Mouse (Mus musculus): ENCODE data around the gene Hist1h4a.
A peak's percentile ranks its signal among the peaks of the same experiment; 100 is the strongest.
"Not testable (repeated sequence)": the region's sequence is repeated elsewhere in the genome, so short reads cannot be mapped to it uniquely, and the experiment has no call there.

Hist1h4a gene

GRCm38 (mm10) chr13:23740910-23741309 is 20.1 kb downstream of the Hist1h4a start:
- DNase-seq = no peak

- DNase-seq = peak; percentile 23
These were observed 20.7 kb downstream of the Hist1h4a start for GRCm38 (mm10) chr13:23740256-23740840.

GRCm38 (mm10) chr13:23739922-23740252 is 21.1 kb downstream of the Hist1h4a start:
- no peak for DNase-seq

DNA sequence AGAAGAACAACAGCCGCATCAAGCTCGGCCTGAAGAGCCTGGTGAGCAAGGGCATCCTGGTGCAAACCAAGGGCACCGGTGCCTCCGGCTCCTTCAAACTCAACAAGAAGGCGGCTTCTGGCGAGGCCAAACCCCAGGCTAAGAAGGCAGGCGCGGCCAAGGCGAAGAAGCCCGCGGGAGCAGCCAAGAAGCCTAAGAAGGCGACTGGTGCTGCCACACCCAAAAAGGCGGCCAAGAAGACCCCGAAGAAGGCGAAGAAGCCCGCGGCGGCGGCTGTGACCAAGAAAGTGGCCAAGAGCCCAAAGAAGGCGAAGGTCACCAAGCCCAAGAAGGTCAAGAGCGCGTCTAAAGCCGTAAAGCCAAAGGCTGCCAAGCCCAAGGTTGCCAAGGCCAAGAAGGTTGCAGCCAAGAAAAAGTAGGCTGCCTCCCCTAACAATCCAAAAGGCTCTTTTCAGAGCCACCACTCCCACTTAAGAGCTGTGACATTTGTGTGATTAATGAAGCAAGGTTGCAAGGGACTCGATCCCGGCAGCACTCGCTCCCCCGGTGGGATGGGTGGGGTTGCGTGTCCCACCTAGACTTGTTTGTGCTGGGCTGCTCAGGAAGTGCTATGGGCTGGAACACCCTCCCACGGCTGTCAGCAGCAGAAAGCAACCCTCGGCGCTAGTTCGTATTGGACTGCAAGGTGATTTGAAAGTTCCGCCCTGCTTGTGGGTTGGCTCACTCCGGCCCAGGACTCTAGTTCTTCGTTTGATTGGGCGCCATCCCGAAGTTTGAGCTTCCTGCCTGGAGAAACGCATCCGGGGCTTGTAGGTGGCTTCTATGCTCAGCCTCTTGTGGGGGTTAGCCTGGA is 21.7 kb downstream of the Hist1h4a start:
- DNase-seq = peak; percentile 93

DNA sequence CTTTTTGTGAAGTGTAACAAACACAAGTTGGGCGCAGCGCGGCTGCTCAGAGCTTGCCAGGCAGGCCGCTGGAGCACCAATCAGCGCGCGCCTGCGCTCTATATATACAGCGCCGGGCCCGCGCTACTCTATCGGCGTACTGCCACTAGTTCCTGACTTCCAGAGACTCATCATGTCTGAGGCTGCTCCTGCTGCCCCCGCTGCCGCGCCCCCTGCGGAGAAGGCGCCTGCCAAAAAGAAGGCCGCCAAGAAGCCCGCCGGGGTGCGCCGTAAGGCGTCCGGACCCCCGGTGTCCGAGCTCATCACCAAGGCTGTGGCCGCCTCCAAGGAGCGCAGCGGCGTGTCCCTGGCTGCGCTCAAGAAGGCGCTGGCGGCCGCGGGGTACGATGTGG is 22.4 kb downstream of the Hist1h4a start, which contains the start of gene Hist1h1c:
Gene Hist1h1c, plus strand, starts transcription at position 132 of the 392 bp plus-strand sequence.
- DNase-seq = peak; percentile 83

- peak; percentile 38 for DNase-seq
These were observed 23.0 kb downstream of the Hist1h4a start for GRCm38 (mm10) chr13:23738041-23738440.

GRCm38 (mm10) chr13:23737091-23737490 is 23.9 kb downstream of the Hist1h4a start:
- DNase-seq = peak; percentile 13

- DNase-seq = peak; percentile 61
These were observed 28.8 kb downstream of the Hist1h4a start for GRCm38 (mm10) chr13:23732156-23732804.

GRCm38 (mm10) chr13:23730479-23730878 is 30.6 kb downstream of the Hist1h4a start:
- DNase-seq = no peak

- DNase-seq = no peak
These were observed 31.3 kb downstream of the Hist1h4a start for GRCm38 (mm10) chr13:23729706-23730105.

GRCm38 (mm10) chr13:23729192-23729525 is 31.9 kb downstream of the Hist1h4a start:
- no peak for DNase-seq

GRCm38 (mm10) chr13:23728472-23729191 is 32.4 kb downstream of the Hist1h4a start:
- no peak for DNase-seq

GRCm38 (mm10) chr13:23725213-23725612 is 35.8 kb downstream of the Hist1h4a start:
- no peak for DNase-seq

DNA sequence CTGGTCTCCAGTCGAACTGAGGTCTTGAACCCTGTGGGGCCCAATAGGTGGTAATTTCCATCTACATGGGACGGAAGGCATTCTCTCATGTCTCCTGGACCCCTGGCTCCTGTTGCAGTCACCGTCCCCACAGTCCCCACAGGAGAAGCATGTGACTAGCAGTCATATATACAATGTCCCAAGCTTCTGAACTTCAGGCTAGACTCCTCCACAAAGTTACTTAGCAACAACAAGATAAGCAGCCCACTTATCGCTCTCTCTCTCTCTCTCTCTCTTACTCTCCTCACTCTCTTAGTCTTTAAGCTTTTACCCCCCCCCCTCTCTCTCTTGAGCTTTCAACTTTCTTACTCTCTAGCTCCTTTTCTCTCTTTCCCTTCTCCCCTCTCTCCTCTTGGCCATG is 36.8 kb downstream of the Hist1h4a start:
- DNase-seq = no peak

GRCm38 (mm10) chr13:23717593-23718245 is 43.3 kb downstream of the Hist1h4a start:
- not testable (repeated sequence) for DNase-seq

DNA sequence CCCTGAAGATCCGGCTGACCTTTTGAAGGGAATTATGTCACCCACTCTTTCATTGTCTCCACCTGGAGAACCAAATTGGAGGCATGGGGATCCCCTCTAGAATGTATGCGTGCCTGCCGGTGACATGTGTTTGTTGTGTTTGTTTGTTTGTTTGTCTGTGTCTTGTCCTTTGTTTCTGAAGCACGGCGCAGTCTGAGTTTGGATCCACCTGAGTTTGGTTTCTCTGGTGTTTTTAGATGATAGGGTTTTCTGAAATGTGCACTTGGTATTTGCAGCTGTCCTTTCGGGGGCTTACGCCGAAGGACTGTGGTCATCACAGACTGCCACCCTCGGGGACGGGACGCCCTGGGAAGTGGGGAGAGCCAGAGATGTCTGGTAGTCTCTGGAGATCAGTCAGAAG is 43.9 kb downstream of the Hist1h4a start:
- no peak for DNase-seq

GRCm38 (mm10) chr13:23716261-23717042 is 44.6 kb downstream of the Hist1h4a start:
- DNase-seq = no peak

Measured in cerebellum, adult 9-10 months (tissue).